Mouse (Mus musculus): ENCODE data around the gene Serpina10.

DNA sequence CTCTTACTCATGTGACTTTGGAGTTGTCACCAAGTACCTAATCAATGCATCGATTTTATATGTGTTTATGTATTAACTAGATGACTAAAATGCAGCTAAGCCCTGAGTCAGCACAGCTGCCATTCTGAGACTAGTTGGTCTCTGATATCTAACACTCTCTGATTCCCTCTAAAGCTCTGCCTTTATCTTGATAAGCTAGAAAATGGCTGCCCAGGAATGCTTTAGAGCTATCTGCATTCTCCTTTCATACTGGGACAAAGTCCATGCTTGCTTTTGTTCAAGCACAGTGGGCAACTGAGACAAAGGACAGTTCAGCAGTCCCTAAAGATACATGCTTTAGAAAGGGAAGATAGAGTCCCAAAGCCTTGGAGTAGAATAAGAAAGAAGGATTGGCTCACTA lies 16.1 kb downstream of the Serpina10 start:
- no peak for TF ChIP-seq GATA1 (IDR thresholded peaks at IDR 0.05; ENCODE audit: borderline replicate concordance, low read length)
- TF ChIP-seq CTCF (IDR thresholded peaks at IDR 0.05; ENCODE audit: low read depth, low read length): no peak
- no peak for TF ChIP-seq GATA2 (IDR thresholded peaks at IDR 0.05; ENCODE audit: borderline replicate concordance, low read depth, low read length)
- no peak for TF ChIP-seq POLR2AphosphoS5 (IDR thresholded peaks at IDR 0.05; ENCODE audit: insufficient replicate concordance, low read depth, low read length)
